Mouse (Mus musculus): ENCODE data around the gene Rab29. TPM values are rescaled to one million over a fixed set of nuclear protein-coding genes. Genes with fewer than 3 reads are reported as not detected.
A peak's percentile ranks its signal among the peaks of the same experiment; 100 is the strongest.

Gene Rab29
- total RNA-seq, 2 experiments from 2014 or later = 6.9 to 7.1 TPM

DNA sequence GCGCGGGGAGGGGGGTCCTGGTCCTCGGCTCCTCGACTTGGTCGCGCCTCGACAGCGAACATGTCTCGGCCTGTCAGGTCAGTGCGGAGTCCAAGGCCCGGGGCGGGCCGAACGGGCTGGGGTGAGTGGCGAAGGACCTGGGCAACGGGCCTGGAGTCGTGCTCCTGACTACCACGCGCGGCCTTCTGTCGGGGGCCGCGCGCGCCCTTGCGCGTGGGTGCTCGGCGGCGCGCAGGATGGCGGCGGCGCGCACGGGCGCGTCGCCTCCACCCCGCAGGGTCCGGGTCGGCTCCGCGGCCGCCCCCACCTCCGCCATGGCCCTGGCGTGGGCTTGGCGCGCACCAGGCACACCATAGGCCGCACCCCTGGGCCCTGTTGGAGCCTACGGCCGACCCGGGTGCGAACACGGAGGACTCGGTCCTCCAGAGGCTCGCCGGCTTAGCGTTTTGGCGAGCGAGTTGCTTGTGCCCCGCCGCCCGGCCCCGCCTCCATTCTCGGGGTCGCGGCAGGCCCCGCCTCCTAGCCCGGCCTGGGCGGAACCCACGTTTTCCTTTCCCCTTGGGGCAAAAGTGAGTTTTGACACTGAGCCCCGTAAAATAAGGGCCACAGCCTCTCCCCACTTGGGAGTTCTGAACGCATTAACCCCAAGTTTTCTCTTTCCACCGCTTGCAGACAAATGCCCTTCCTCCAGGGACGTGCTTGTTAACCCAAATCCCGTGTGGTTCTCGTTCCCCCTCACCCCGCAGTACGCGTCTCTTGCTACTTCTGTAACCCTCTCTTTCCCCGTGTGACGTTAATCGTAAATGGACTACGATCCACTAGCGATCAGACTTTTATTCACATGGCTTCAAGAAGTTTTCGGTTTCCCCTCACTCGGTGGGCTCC, 43.9 kb downstream of the Rab29 start:
- peak; percentile 72 to 77 for DNase-seq (ENCODE audit: low spot score in 2 of 2)
- intact Hi-C loops (cut with DNase I) = no loop called here

DNA sequence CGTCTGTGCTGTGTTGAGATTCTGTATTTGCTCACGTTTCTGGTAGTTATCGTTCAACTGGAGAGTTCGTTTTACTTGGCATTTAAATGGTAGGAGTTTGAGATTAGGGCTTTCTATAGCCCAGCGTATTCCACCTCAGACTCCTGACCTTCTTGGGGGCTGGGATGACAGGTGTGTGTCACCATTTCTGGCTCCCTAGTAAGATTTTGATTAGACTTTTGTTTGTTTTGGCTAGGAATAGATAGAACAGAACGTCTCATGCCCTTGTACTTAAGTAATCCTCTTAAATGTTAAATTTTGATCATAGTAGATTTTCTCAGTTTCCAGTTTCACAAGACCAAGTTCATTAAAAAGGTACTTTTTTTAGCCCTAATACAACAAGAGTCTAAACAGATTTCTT, 50.6 kb downstream of the Rab29 start:
- intact Hi-C loops (cut with DNase I) = no loop called here
- DNase-seq (ENCODE audit: low spot score in 2 of 2) = no peak

DNA sequence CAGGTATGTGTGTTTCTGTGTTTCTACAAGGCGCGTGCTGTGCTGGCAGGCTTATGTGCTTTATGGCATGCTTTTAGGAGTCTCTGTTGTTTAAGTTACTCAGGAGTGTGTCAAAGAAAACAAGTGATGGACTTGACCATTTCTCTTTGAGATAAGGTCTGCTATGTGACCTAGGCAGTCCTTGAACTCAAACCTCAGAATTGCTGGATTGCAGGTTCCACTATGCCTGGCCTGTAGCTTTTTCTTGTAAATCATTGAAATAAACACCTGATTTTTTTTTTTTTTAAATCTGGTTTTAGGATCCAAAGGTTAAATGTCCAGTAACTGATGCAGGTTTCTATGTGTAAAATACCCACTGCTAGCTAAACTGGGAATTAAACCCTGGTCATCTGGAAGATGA, 52.0 kb downstream of the Rab29 start:
- DNase-seq (ENCODE audit: low spot score in 2 of 2) = no peak
- intact Hi-C loops (cut with DNase I) = no loop called here

DNA sequence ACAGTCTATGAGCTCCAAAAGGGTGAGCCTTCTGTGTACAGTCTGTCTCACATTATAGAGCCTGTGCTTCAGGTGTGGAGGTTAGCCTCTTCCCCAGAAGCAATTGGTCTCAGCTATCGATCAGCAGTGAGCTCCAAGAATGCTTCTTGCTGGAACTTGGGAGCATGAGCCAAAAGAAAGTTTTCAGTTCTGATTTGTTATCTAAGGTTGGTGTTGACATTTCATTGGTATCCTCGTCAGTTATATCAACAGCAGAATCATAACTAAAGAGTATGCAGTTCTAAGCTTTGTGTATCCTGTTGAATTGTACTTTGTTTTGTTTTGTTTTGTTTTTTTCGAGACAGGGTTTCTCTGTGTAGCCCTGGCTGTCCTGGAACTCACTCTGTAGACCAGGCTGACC, 55.1 kb downstream of the Rab29 start:
- intact Hi-C loops (cut with DNase I) = no loop called here

More for the DNA sequence above, 55.1 kb downstream of the Rab29 start:
- no peak for DNase-seq (ENCODE audit: low spot score in 2 of 2)

Other genes starting within 250 kb of the Rab29 start
- gene Ctse, start 228.9 kb upstream of the Rab29 start, total RNA-seq (2021) = under 1 TPM in 1 of 2 experiments, not detected in 1; 0.17 TPM
- gene Rab7b, start 178.5 kb upstream of the Rab29 start, total RNA-seq (2021) = 1 to 10 TPM; 3.0 to 3.3 TPM
- under 1 TPM; 0.07 to 0.16 TPM for gene Slc26a9, start 123.2 kb upstream of the Rab29 start, total RNA-seq (2021)
- gene Pm20d1, start 69.8 kb upstream of the Rab29 start, total RNA-seq (2021) = 1 to 10 TPM; 1.5 to 2.2 TPM
- 10 to 100 TPM; 42.8 to 51.5 TPM for gene Slc41a1, start 39.7 kb upstream of the Rab29 start, total RNA-seq (2021)
- gene Nucks1, start 43.3 kb downstream of the Rab29 start, total RNA-seq (2021) = 100 to 1,000 TPM; 144 to 148 TPM
- gene Slc45a3, start 95.7 kb downstream of the Rab29 start, total RNA-seq (2021) = 1 to 10 TPM; 1.0 to 1.4 TPM
- gene Elk4, start 140.4 kb downstream of the Rab29 start, total RNA-seq (2021) = 10 to 100 TPM; 48.7 to 54.6 TPM
- 100 to 1,000 TPM in 1 of 2 experiments, 10 to 100 TPM in 1; 77.5 to 101 TPM for gene Mfsd4a, start 200.8 kb downstream of the Rab29 start, total RNA-seq (2021)

Data from left cerebral cortex, postnatal 36 days (tissue).